Mouse (Mus musculus): ENCODE measurements around the gene Pdzd2. TPM values are rescaled to one million over a fixed set of nuclear protein-coding genes. Genes with fewer than 3 reads are reported as not detected.

The Pdzd2 gene
- polyA plus RNA-seq, 1 experiment from 2014 or later = 1.0 TPM

DNA sequence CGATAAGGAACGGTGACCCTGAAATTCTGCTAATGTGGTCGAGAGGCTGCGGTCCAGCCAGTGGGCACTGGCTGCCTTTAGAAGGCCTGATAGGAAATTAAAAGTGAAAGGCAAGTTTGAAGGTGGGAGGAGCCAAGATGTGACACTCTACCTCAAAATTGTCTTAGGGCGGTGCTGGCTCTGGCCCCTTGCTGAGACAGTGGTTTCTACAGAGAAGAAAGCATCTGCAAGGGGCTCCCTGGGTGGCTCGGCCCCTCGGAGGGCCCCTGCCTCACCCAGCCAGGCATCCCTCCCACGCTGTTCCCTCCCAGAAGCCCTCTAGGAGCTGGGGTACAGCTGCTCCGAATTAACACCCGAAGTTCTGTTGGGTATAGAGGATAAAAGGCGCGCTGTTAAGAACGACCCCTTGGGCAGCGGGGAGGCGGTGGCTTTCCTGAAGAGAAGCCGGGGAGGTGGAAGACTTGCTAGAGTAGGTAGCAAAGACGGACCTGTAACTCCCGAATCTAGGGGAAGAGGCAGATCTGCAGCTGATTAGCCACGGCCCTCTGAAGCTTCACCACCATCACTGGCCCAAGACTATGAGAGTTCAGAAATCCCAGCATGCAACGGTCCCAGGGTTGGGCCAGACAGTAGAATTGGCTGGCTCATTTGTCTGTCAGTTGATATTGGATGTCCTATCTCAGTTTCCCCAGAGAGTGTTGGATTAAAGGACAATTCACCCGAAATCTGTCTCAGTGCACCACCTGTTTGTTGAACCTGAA lies 71.8 kb downstream of the Pdzd2 start:
- H3K4me2 ChIP-seq (ENCODE audit: low read depth, low read length) = peak overlapping the region; percentile 33

GRCm38 (mm10) chr15:12665946-12666345 lies 73.8 kb downstream of the Pdzd2 start:
- Histone ChIP-seq H3K4me1 (ENCODE audit: control insufficient read depth, low read depth, low read length) (no peaks in the 10 kb centered on the region), H3K4me2 (ENCODE audit: low read depth, low read length) (no peak overlapping the region), H3K27me3 (ENCODE audit: control insufficient read depth, insufficient read depth, low read depth, low read length) (no peaks in the 10 kb centered on the region), H3K4me3 (ENCODE audit: low read depth, low read length) (no peak overlapping the region), H3K36me3 (ENCODE audit: control insufficient read depth, insufficient read depth) (no peaks in the 10 kb centered on the region), H3K27ac (ENCODE audit: low read length) (no peak overlapping the region), H3K9ac (ENCODE audit: low read depth, low read length) (no peak overlapping the region), H3K9me3 (replicated peaks; ENCODE audit: control insufficient read depth, low read length) (no peaks in the 10 kb centered on the region)
- WGBS (ENCODE audit: insufficient replicate concordance) = 70% methylated on average over 6 of the region's 6 CpGs
- ATAC-seq (ENCODE audit: low read depth) = no peak

More for the DNA sequence above, 71.8 kb downstream of the Pdzd2 start:
- Histone ChIP-seq H3K4me1 (ENCODE audit: control insufficient read depth, low read depth, low read length) (no peaks in the 10 kb centered on the region), H3K9me3 (replicated peaks; ENCODE audit: control insufficient read depth, low read length) (no peaks in the 10 kb centered on the region), H3K4me3 (ENCODE audit: low read depth, low read length) (peak overlapping the region; percentile 5; the same call in 1 of the 2 replicates), H3K9ac (ENCODE audit: low read depth, low read length) (no peak overlapping the region), H3K36me3 (ENCODE audit: control insufficient read depth, insufficient read depth) (no peaks in the 10 kb centered on the region), H3K27ac (ENCODE audit: low read length) (no peak overlapping the region), H3K27me3 (ENCODE audit: control insufficient read depth, insufficient read depth, low read depth, low read length) (no peaks in the 10 kb centered on the region)
- 37% methylated on average over 21 of the region's 21 CpGs for WGBS (ENCODE audit: insufficient replicate concordance)
- no peak for ATAC-seq (ENCODE audit: low read depth)

- Histone ChIP-seq H3K27me3 (ENCODE audit: control insufficient read depth, insufficient read depth, low read depth, low read length) (no peaks in the 10 kb centered on the region), H3K4me2 (ENCODE audit: low read depth, low read length) (no peak overlapping the region), H3K9me3 (replicated peaks; ENCODE audit: control insufficient read depth, low read length) (no peaks in the 10 kb centered on the region), H3K4me1 (ENCODE audit: control insufficient read depth, low read depth, low read length) (no peaks in the 10 kb centered on the region), H3K27ac (ENCODE audit: low read length) (no peak overlapping the region), H3K4me3 (ENCODE audit: low read depth, low read length) (no peak overlapping the region), H3K9ac (ENCODE audit: low read depth, low read length) (no peak overlapping the region), H3K36me3 (ENCODE audit: control insufficient read depth, insufficient read depth) (no peaks in the 10 kb centered on the region)
- no peak for ATAC-seq (ENCODE audit: low read depth)
- 68% methylated on average over 9 of the region's 9 CpGs for WGBS (ENCODE audit: insufficient replicate concordance)
Measured at GRCm38 (mm10) chr15:12663351-12663750, 76.4 kb downstream of the Pdzd2 start.

DNA sequence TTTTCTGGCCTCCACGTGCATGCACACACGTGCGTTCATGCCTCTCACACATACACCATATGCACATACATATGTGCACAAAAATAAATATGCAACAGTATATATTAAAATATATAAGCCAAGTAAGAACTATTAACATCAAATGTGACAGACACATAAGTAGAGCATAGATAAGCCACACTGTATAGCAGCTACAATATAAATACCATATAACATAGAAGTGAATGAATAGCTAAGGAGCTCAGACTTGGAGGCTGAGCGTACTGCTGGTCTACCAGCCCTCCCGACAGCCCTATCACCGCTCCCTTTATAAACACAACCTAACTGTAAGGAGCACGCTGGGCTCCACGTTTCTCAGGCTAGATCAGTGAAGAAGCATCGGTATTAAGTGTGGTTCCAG lies 79.4 kb downstream of the Pdzd2 start:
- Histone ChIP-seq H3K4me3 (ENCODE audit: low read depth, low read length) (no peak overlapping the region), H3K9me3 (replicated peaks; ENCODE audit: control insufficient read depth, low read length) (no peaks in the 10 kb centered on the region), H3K36me3 (ENCODE audit: control insufficient read depth, insufficient read depth) (no peaks in the 10 kb centered on the region), H3K4me1 (ENCODE audit: control insufficient read depth, low read depth, low read length) (no peaks in the 10 kb centered on the region), H3K27me3 (ENCODE audit: control insufficient read depth, insufficient read depth, low read depth, low read length) (no peaks in the 10 kb centered on the region), H3K4me2 (ENCODE audit: low read depth, low read length) (no peak overlapping the region), H3K27ac (ENCODE audit: low read length) (no peak overlapping the region), H3K9ac (ENCODE audit: low read depth, low read length) (no peak overlapping the region)
- WGBS (ENCODE audit: insufficient replicate concordance) = 65% methylated on average over 9 of the region's 9 CpGs
- ATAC-seq (ENCODE audit: low read depth) = no peak

DNA sequence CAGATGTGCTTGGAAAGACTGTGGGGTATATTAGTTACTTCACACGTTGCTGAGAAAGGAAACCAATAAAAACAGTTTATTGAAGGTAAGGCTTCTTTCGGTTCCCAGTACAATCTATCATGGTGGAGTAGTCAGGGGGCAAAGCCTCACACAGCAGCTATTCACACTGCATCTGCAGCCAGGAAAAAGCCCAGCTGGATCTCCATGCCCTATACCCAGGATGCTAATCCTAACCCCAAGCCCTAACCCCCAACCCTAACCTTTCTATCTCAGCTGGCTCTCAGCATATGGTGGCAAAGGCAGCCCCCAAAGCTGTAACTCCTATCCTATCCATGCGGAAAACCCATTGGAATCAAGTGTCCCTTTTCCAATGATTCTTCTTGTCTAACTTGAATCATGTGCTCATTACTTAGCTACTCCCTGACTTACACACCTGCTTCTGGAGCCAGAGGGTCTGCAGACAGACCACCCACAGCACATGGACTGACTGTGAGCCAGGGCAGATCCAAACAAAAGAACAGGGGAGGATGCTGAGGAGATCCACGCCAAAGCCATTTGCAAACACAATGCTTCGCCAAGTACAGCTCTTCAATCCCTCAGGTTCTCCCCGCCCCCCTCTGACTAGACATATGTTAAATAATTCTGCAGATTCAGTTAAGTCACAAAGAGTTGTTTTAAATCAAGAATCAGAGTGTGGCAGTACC lies 83.6 kb downstream of the Pdzd2 start:
- Histone ChIP-seq H3K9me3 (replicated peaks; ENCODE audit: control insufficient read depth, low read length) (no peaks in the 10 kb centered on the region), H3K36me3 (ENCODE audit: control insufficient read depth, insufficient read depth) (no peaks in the 10 kb centered on the region), H3K4me3 (ENCODE audit: low read depth, low read length) (no peak overlapping the region), H3K27ac (ENCODE audit: low read length) (no peak overlapping the region), H3K9ac (ENCODE audit: low read depth, low read length) (no peak overlapping the region), H3K4me2 (ENCODE audit: low read depth, low read length) (no peak overlapping the region), H3K4me1 (ENCODE audit: control insufficient read depth, low read depth, low read length) (no peaks in the 10 kb centered on the region), H3K27me3 (ENCODE audit: control insufficient read depth, insufficient read depth, low read depth, low read length) (no peaks in the 10 kb centered on the region)
- no peak for ATAC-seq (ENCODE audit: low read depth)
- WGBS (ENCODE audit: insufficient replicate concordance) = 63% methylated on average over 6 of the region's 6 CpGs

- WGBS (ENCODE audit: insufficient replicate concordance) = 73% methylated on average over 7 of the region's 7 CpGs
Measured at GRCm38 (mm10) chr15:12655316-12655715, 84.4 kb downstream of the Pdzd2 start.

DNA sequence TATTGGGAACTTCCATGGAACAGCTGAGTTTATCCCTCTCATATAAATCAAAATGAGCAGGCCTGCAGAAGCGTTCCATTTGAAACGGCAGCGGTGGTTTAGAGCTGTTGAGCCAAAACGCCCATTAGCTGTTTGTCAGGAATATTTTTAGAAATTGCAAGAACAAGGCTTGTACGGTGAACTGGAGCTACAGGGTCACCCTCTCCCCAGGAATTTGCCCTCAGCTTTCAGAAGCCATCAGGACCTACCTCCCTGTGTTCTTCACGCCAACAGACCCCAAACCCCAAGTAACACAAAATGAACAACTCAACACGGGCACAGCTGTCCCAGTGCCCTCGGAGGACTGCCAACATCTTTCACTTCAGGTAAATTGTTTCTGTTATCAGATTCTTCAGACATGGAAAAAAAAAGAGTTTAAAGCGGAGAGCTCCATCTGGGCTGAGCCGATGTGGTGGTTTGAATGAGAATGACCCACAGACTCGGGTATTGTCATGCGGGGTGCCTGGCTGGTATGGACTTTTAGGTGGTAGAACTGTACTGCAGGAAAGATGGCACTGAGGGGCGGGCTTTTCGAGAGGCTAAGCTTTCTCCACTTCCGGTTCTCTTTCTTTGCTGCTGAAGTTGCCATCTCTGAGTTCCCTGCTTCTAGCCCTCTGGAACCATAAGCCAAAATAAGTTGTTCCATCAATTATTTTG lies 87.2 kb downstream of the Pdzd2 start:
- Histone ChIP-seq H3K4me2 (ENCODE audit: low read depth, low read length) (no peak overlapping the region), H3K27me3 (ENCODE audit: control insufficient read depth, insufficient read depth, low read depth, low read length) (no peaks in the 10 kb centered on the region), H3K9ac (ENCODE audit: low read depth, low read length) (no peak overlapping the region), H3K4me3 (ENCODE audit: low read depth, low read length) (no peak overlapping the region), H3K27ac (ENCODE audit: low read length) (no peak overlapping the region), H3K36me3 (ENCODE audit: control insufficient read depth, insufficient read depth) (no peaks in the 10 kb centered on the region), H3K4me1 (ENCODE audit: control insufficient read depth, low read depth, low read length) (no peaks in the 10 kb centered on the region), H3K9me3 (replicated peaks; ENCODE audit: control insufficient read depth, low read length) (no peaks in the 10 kb centered on the region)
- ATAC-seq (ENCODE audit: low read depth) = no peak
- WGBS (ENCODE audit: insufficient replicate concordance) = 68% methylated on average over 15 of the region's 15 CpGs

More at GRCm38 (mm10) chr15:12655316-12655715, 84.4 kb downstream of the Pdzd2 start:
- no peaks in the 10 kb centered on the region for H3K27me3 ChIP-seq (ENCODE audit: control insufficient read depth, insufficient read depth, low read depth, low read length)
- no peaks in the 10 kb centered on the region for H3K4me1 ChIP-seq (ENCODE audit: control insufficient read depth, low read depth, low read length)
- no peaks in the 10 kb centered on the region for H3K36me3 ChIP-seq (ENCODE audit: control insufficient read depth, insufficient read depth)
- ATAC-seq (ENCODE audit: low read depth) = no peak
- no peak overlapping the region for H3K4me2 ChIP-seq (ENCODE audit: low read depth, low read length)
- H3K9me3 ChIP-seq (replicated peaks; ENCODE audit: control insufficient read depth, low read length) = no peaks in the 10 kb centered on the region
- no peak overlapping the region for H3K27ac ChIP-seq (ENCODE audit: low read length)
- H3K4me3 ChIP-seq (ENCODE audit: low read depth, low read length) = no peak overlapping the region
- H3K9ac ChIP-seq (ENCODE audit: low read depth, low read length) = no peak overlapping the region

DNA sequence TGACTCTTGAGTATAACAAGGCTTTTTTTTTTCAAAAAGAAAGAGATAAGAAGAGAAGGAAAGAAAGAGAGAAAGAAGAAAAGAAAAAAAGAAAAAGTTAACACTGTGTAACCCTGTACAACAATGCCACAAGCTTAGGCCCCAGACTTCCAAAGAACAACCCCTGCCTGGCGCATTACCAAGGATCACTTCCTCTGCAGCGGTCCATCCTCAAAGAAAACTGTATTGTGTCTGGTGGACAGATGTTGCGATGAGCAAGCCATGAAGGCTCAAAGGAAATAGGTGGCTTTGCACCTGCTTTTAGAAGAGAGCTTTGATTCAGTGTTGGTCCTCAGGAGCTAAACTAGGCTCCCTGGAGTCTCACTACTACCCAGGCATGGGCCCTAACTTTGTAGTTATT lies 89.5 kb downstream of the Pdzd2 start:
- H3K4me1 ChIP-seq (ENCODE audit: control insufficient read depth, low read depth, low read length) = no peaks in the 10 kb centered on the region
- no peak overlapping the region for H3K4me2 ChIP-seq (ENCODE audit: low read depth, low read length)
- H3K9ac ChIP-seq (ENCODE audit: low read depth, low read length) = no peak overlapping the region
- WGBS (ENCODE audit: insufficient replicate concordance) = 77% methylated on average over 3 of the region's 3 CpGs
- H3K4me3 ChIP-seq (ENCODE audit: low read depth, low read length) = no peak overlapping the region
- no peak overlapping the region for H3K27ac ChIP-seq (ENCODE audit: low read length)
- no peak for ATAC-seq (ENCODE audit: low read depth)
- no peaks in the 10 kb centered on the region for H3K27me3 ChIP-seq (ENCODE audit: control insufficient read depth, insufficient read depth, low read depth, low read length)
- no peaks in the 10 kb centered on the region for H3K36me3 ChIP-seq (ENCODE audit: control insufficient read depth, insufficient read depth)
- H3K9me3 ChIP-seq (replicated peaks; ENCODE audit: control insufficient read depth, low read length) = no peaks in the 10 kb centered on the region

DNA sequence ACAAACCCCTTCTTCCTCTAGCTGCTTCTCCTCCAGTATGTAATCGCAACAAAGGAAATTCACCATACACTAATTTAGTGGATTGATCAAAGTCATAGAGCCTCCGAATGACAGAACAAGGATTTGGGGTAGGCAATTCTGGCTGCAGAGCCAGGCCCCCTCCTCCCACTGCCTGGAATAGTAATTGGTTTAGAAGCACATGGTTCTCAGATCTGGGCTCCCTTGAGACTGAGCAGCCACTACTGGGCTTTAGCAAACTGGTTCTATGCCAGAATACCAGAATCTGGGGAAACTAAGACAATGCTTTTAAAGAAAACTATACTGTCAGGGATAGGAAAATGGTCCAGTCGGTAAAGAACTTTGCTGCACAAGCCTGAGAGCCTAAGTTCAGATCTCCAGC lies 90.0 kb downstream of the Pdzd2 start:
- Histone ChIP-seq H3K36me3 (ENCODE audit: control insufficient read depth, insufficient read depth) (no peaks in the 10 kb centered on the region), H3K27me3 (ENCODE audit: control insufficient read depth, insufficient read depth, low read depth, low read length) (no peaks in the 10 kb centered on the region), H3K9me3 (replicated peaks; ENCODE audit: control insufficient read depth, low read length) (no peaks in the 10 kb centered on the region), H3K9ac (ENCODE audit: low read depth, low read length) (no peak overlapping the region), H3K4me1 (ENCODE audit: control insufficient read depth, low read depth, low read length) (no peaks in the 10 kb centered on the region), H3K27ac (ENCODE audit: low read length) (no peak overlapping the region), H3K4me2 (ENCODE audit: low read depth, low read length) (no peak overlapping the region), H3K4me3 (ENCODE audit: low read depth, low read length) (no peak overlapping the region)
- ATAC-seq (ENCODE audit: low read depth) = no peak
- WGBS (ENCODE audit: insufficient replicate concordance) = 55% methylated on average over 3 of the region's 3 CpGs
